Mouse (Mus musculus) gonadal fat pad, adult 2 months (tissue): ENCODE results near the gene Fam53b. TPM values are rescaled to one million over a fixed set of nuclear protein-coding genes. Genes with fewer than 3 reads are reported as not detected.

Source experiments
- DNase-seq: peaks from one replicate; pipeline ENCODE4 v3.0.0-alpha.2; 2012; ENCODE audit warnings: low read depth
- polyA plus RNA-seq: library from polyadenylated mRNA; depleted of rRNA; stranded (reverse); fragments of >200 nt; gene quantifications from 2 replicates; pipeline ENCODE4 v1.2.3, GENCODE M21; 2012

Gene Fam53b
- polyA plus RNA-seq, 1 experiment, result 28.5 TPM

DNA sequence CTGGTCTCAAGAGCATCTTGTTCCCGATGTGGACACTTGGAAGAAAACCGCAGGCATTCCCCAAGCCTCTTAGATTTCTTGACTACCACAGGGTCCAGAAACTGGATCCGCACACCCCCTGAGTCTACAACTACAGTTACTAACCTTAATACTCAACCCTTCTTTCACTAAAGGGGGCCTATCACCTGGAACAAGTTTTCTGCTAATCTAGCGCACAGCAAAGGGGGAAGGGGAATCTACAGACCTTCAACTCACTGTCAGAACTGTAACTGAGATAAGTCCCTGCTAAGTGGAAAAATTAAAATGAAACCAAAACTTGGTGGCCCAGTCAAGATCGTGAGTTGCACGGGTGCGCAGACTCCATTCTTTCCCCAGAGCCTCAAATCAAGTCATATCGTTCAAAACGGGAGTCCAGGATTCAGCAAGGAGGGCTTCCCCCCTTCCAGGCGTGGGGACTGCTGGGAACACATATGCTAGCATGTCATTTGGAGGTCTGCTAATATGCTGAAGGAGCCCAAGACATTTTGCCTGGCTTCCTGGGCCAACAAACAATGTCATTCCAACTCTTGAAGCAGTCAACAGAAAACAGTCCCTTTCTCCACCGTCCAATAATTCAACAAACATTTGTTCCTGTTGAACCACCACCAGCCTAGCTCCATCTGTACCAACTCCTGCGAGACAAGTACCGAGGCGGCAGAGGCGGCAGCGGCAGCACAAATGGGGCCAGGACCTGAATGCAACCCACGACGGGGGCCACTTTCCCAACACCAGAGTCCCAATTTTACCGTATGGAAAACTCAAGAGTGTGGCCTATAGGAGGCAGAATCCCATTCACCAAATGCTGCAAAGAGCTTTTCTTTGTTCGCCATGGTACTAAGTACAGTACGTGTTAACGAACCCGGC, 1.7 kb downstream of the Fam53b start:
- no peak for DNase-seq

- no peak for DNase-seq
Observed at GRCm38 (mm10) chr7:132810879-132811278, 2.8 kb downstream of the Fam53b start.

DNA sequence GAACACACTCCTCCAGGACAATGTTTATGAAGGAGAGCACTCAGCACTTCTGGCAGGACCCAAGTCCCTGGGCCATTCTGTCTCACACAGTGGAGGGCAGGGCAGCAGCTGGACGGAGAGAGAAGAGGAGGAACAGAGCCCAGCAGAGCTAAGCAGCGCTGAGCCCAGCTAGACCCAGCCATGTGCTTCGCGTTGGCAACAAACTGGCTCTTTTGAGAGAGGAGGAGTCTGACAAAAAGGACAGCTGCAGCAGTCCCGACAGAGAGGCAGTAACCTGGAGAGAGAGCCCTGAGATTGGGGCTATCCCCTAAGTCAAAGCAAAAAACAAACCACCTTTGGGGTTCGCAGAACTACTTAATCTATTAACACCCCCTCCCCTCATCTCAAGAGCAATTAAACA, 3.3 kb downstream of the Fam53b start:
- DNase-seq, result no peak

GRCm38 (mm10) chr7:132809721-132810120, 4.0 kb downstream of the Fam53b start:
- no peak for DNase-seq

DNA sequence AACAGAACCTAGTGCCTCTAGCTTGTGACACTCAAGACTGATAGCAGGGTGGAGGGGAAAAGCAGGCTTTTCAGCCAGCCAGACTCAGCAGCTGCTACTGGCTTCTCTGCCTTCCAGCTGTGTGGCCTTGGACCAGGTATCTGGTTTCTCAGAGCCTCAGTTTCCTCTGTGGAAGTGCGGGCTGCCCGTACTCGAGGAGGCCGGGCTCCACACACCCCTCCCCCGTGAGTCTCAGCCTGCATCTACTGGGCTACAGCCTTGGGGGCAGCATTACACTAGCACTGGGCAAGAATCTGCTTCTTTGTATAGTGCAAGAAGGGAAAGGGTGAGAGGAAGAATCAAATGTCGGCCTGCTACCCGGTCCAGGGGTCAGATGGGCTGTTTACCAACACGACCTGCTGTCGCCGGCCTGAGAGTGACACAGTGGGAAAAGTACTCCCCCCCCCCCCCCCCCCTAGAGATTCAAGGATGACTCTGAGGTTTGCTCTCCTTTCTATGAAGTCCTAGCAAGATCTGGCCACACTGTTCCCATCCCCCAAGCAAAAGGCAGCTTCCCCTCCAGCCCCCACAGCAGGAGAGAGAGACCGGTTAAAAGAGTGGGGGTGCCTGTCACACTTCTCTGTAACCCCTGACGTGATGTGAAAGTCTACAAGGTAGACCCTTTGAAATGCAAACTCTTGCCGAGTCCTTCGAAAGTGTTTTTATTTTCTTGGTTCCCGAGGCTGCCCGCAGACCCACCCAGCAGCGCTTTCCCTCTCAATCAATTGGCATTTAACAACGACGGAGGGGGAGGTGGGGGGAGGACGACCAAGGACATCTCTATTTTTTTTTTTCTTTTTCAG, 4.6 kb downstream of the Fam53b start:
- DNase-seq, result no peak

DNA sequence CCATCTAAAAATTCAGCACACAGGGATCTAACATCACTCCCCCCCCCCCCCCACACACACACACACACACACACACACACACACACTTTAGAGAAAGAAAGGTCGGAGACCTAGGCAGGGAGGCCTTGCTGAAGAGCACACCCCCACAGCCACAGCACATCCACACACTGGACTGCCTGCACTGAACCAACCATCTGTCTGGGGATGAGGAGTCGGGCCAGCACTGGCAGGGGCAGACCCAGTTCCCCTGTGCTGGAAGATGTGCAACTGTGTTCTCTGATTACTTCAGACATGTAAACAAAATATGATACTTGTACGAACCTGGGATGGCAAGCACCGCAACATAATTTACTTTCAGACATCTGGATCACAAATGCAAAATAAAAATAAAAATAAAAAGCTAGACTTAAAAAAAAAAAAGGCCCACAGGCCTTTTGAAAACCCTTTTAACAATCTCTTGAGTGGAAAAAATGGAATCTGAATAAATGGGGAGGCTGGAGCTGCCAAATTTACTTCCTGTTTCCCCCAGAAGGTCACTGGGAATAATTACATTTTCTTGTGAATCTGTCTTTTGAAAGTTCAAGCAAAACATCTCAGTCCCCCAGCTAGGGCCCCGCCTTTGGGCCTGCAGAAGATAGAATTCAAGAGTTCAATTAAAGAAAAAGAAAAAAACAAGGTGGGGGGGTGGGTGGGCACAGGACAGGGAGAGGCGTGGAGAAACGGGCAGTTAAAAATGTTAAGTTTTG, 5.5 kb downstream of the Fam53b start:
- no peak for DNase-seq

DNA sequence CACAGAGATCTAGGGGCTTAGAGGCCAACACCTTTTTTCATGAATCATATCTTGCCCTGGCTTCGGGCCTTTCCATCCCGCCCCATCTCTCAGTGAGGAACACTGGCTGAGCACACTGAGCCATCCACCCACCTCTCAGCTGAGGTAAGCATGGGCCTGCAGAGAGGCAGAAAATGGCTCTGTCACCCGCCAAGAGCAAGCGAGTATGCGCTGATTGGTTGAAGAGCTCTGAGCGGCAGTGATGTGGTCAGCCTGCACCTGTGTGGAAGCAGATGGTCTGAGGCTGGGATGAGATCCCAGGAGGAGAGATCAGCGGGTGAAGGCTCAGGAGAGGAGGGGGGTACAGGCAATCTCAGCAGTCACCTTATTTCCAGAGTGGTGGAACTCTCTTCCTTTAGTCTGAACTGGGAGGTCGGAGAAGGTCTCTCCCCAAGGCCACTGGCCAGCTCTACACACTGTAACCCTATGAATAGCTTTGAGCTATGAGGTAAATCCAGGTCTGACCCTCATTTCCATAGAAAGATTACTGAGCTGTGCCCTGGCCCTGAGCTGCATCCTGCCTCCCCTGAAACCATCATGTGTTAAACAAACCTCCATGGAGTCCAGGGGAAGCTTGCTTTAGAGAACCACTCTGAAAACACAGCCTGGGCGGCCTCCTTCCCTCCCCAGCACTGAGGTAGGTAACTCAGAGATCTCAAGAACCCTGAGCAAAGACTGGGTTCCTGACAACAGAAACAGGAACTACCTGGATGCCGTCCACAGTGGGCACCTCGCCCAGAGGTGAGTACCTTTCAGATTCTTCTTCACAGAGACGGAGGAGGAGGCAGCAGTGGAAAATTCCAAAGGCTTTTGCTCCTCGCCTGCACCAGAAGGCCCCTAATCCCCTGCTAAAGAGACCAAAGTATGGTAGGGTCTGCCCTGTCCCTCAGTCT, 6.5 kb downstream of the Fam53b start:
- no peak for DNase-seq

GRCm38 (mm10) chr7:132806286-132806685, 7.4 kb downstream of the Fam53b start:
- DNase-seq, result no peak

GRCm38 (mm10) chr7:132804951-132805350, 8.7 kb downstream of the Fam53b start:
- DNase-seq, result no peak

DNA sequence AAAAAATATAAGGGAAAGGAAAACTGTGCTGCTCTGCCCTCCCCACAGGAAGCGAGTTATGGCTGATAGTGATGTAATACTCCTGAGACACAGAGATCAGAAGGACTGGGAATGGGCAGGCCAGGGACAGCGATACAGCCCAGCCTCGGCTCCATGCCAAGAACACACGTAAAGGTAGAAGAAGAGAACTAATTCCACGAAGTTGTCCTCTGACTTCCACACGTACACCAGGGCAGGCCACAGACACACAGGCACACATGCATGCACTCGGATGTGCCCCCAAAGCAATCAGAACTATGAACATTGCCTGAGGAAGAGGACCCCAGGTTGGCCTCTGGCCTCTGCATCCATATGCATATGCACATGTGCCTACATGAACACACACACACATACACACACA, 9.2 kb downstream of the Fam53b start:
- no peak for DNase-seq

DNA sequence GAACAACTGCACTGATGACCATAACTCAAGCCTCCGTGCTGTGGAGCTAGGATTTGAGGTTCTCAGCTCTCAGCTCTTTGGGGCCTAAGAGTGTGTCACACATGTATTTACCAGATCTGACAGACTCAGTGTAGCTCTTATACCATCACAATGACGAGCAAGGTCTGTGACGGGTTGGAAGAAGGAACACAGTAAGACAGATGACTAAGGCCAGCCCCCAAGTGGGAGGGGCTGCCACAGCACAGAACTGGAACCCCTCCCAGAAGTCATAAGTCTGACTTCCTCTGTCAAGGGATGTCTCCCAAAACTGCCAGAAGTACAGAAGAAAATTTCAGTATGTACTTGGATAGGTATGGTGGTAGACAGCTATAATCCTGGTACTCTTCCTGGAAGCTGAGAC, 9.7 kb downstream of the Fam53b start:
- no peak for DNase-seq

DNA sequence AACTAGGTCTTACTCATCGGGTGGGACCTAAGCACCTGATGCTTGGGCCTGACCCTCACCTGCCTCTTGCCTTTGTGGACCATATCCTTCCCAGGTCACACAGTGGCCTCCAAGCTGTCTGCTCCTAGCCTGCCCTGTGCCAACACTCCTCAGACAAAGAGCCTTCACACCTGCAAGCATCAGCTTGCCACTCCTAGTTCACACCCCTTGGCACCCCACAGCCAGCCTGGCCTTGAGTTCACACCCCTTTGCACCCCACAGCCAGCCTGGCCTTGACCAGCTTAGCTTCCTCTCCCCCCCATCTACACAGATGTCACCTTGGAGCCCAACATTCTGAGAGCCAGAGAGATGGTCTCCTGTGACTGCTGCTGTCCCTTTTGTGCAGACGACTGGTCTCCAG, 10.3 kb downstream of the Fam53b start:
- DNase-seq, result no peak

GRCm38 (mm10) chr7:132802691-132803090, 11.0 kb downstream of the Fam53b start:
- DNase-seq, result no peak

- DNase-seq, result no peak
Observed at GRCm38 (mm10) chr7:132802066-132802465, 11.6 kb downstream of the Fam53b start.

- DNase-seq, result no peak
Observed at GRCm38 (mm10) chr7:132801509-132801908, 12.2 kb downstream of the Fam53b start.

GRCm38 (mm10) chr7:132800868-132801267, 12.8 kb downstream of the Fam53b start:
- DNase-seq, result no peak

DNA sequence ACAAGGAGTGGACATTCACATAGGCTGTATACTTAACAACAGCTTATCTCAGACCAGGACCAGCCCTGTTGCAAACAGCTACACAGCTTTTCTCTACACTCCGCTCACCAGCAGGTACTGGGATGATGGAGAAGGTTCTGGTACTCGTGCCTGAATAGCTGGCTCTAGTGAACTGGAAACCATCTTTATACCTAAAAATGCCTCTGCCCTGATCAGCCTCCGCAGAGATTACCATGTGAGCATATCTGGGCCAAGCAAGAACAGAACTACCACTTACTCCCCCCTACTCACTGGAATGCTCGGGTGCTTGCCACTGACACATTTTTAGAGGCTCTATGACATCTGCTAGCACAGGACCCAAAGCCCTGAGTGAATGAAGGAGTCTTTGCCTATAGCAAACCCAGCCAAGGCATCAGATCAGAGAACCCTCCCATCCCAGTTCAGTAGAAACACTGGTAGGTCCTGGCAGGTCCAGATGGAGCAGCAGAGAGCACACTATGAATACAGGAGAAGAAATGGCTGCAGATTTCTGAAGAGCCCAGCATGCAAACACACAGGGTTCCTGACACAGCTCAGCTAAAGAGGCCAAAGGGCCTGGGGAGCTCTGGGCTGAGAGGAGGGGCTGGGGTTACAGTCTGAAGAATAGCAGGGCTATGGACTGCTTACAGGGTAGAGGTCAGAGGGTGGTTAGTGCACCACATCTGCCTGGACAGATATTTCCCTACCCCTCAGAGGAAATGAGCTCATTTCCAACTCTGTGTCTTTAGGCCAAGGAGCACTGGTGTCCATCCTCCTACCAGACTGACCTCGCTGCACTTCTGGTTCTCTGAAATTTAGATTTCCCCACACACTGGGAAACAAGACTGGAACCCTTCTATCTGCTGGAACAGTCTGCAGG, 14.3 kb downstream of the Fam53b start:
- no peak for DNase-seq

GRCm38 (mm10) chr7:132795141-132795540, 18.5 kb downstream of the Fam53b start:
- DNase-seq, result no peak

- no peak for DNase-seq
Observed at GRCm38 (mm10) chr7:132793467-132793866, 20.2 kb downstream of the Fam53b start.
